Mouse (Mus musculus) hindbrain, embryonic 14.5 days (tissue): ENCODE measurements around the gene Rell1. TPM values are rescaled to one million over a fixed set of nuclear protein-coding genes. Genes with fewer than 3 reads are reported as not detected.

Source experiments
- ATAC-seq: fragments of 200-750 bp; cut with Nextera tagmentation; 2 replicates; pipeline ENCODE4 v1.8.0; 2017; ENCODE audit warnings: moderate number of reproducible peaks, mild to moderate bottlenecking, moderate TSS enrichment, moderate library complexity; ENCODE audit not compliant: low FRiP score
- DNase-seq: peaks from one replicate; pipeline ENCODE4 v3.0.0-alpha.2; 2015; ENCODE audit warnings: low spot score
- H3K27ac ChIP-seq: fragments of 300-500 bp; sonication (generic); 2 replicates; pipeline ENCODE4 v1.5.1; 2014; ENCODE audit warnings: mild to moderate bottlenecking, moderate library complexity
- H3K27me3 ChIP-seq: fragments of 300-500 bp; sonication (generic); 2 replicates; pipeline ENCODE4 v1.6.1; 2014; ENCODE audit warnings: mild to moderate bottlenecking, low read length, mixed read lengths; ENCODE audit not compliant: control insufficient read depth, insufficient read depth
- H3K36me3 ChIP-seq: fragments of 300-500 bp; sonication (generic); replicated peaks from 2 replicates; pipeline ENCODE4 v1.6.1; 2014; ENCODE audit not compliant: control insufficient read depth, insufficient read depth
- H3K4me1 ChIP-seq: fragments of 300-500 bp; sonication (generic); replicated peaks from 2 replicates; pipeline ENCODE4 v1.6.1; 2014; ENCODE audit warnings: antibody characterized with exemption, low read length, mixed read lengths; ENCODE audit not compliant: control insufficient read depth, insufficient read depth
- H3K4me2 ChIP-seq: fragments of 300-500 bp; sonication (generic); replicated peaks from 2 replicates; pipeline ENCODE4 v1.6.1; 2014; ENCODE audit warnings: mild to moderate bottlenecking, moderate library complexity
- H3K4me3 ChIP-seq: fragments of 300-500 bp; sonication (generic); replicated peaks from 2 replicates; pipeline ENCODE4 v1.5.1; 2014; ENCODE audit warnings: mild to moderate bottlenecking, low read length
- H3K9ac ChIP-seq: fragments of 300-500 bp; sonication (generic); 2 replicates; pipeline ENCODE4 v1.6.1; 2014
- H3K9me3 ChIP-seq: fragments of 300-500 bp; sonication (generic); 2 replicates; pipeline ENCODE4 v1.6.1; 2016; ENCODE audit warnings: low read length; ENCODE audit not compliant: control insufficient read depth
- WGBS: fragments of 180-500 bp; shearing (Covaris S2); extraction: QIAGEN DNeasy Blood & Tissue Kit; methylation state at CpG from one replicate; pipeline ENCODE4 v1.1.7; 2014; 5-methylcytosine and 5-hydroxymethylcytosine counted together
- polyA plus RNA-seq: library from polyadenylated mRNA; unstranded; fragments of >200 nt; fragmentation: Nextera tagmentation; extraction: Ambion mirVana; gene quantifications from 2 replicates; pipeline ENCODE4 v1.2.1, GENCODE M21; 2014

Gene Rell1
- polyA plus RNA-seq, 1 experiment from 2014 or later: 4.9 TPM

DNA sequence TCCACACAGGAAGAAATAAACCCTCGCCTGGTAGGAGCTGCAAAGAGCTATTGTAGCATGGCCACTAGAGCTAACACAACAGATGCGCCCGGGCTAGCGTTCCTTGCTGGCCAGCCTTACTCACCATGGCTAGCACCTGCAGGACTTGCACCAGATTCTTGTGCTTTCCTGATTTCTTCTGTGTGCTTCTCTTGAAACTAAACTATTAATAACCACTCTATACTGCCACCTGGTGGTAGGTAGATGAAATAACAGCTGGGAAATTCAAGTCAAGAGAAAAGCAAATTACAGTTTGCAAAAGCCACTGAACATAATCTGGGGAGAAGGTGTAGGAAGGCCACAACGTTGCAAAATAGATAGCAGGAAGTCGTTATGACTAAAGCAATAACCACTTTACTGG, 82.0 kb downstream of the Rell1 start:
- H3K4me3 ChIP-seq: no peak overlapping the region
- H3K4me2 ChIP-seq: no peak overlapping the region
- H3K27ac ChIP-seq: no peak overlapping the region
- peak; percentile 84 for DNase-seq
- H3K4me1 ChIP-seq: no peaks in the 10 kb centered on the region
- H3K36me3 ChIP-seq: no peaks in the 10 kb centered on the region
- no peaks in the 10 kb centered on the region for H3K27me3 ChIP-seq
- 44% methylated on average over 6 of the region's 6 CpGs for WGBS
- ATAC-seq: 0 out of 2 replicates have a peak, but pooled peaks have one; percentile 34
- H3K9ac ChIP-seq: no peak overlapping the region
- H3K9me3 ChIP-seq: no peaks in the 10 kb centered on the region

DNA sequence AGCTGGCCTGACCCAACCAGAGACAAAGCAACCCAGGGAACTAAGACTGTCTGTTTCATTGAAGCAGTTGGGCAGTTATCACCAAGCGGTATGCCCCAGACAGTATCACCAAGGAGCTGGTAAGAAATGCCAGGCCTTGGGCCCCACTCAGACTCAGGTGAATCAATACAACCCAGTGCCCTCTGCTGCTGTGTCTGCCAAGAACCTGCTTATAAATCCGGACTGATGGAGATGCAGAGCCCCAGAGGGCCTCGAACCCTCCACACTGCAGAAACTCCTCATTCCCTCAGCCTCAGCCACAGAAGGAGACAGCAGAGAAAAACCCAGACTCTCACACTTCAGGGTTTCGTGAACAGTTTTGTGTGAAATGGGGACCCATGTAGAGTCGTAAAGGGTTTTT, 82.4 kb downstream of the Rell1 start:
- Histone ChIP-seq H3K27me3 (no peaks in the 10 kb centered on the region), H3K9ac (no peak overlapping the region), H3K4me2 (no peak overlapping the region), H3K4me1 (no peaks in the 10 kb centered on the region), H3K9me3 (no peaks in the 10 kb centered on the region), H3K4me3 (no peak overlapping the region), H3K27ac (no peak overlapping the region), H3K36me3 (no peaks in the 10 kb centered on the region)
- ATAC-seq: no peak
- 95% methylated on average over 5 of the region's 5 CpGs for WGBS
- DNase-seq: no peak

DNA sequence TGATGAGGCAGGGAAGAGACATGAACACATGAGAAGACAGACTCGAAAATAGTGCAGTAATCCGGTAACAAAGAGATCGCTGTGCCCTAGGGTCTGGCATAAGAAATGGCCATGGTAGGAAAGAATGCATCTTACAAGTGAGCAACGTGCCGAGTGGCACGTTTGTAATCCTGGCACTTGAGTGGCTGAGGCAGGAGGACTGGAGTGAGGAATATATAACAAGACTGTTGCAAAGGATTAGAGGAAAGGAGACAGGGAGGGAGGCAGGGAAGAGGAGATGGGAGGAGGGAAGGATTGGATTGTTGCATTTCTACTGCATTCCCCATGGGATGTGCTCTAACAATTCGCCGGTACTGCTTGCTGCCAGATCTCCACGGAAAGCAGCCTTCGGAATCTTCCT, 89.7 kb downstream of the Rell1 start:
- 69% methylated on average over 10 of the region's 10 CpGs for WGBS
- Histone ChIP-seq H3K4me2 (no peak overlapping the region), H3K27ac (no peak overlapping the region), H3K4me1 (no peaks in the 10 kb centered on the region), H3K4me3 (no peak overlapping the region), H3K9me3 (no peaks in the 10 kb centered on the region), H3K27me3 (no peaks in the 10 kb centered on the region), H3K9ac (no peak overlapping the region), H3K36me3 (no peaks in the 10 kb centered on the region)
- DNase-seq (no peak), ATAC-seq (no peak)

DNA sequence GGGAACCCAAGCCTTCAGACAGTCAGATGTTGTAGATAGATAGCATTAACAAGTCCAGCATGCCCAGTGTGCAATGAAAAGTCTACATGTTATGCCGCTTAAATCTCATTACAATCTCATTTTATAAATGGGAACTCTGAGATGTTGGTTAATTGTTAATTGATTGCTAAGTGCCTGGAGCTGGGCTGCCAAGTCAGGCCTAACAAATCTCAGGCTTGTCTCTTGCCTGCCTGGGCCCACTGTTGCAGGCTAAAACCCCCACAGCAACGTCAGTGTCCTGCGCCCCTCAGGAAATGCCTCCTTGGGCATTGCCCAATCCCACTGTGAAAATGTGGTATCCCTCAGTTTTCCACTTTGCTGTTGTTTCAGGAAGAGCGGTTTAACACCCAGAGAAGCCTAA, 92.6 kb downstream of the Rell1 start:
- Histone ChIP-seq H3K36me3 (no peaks in the 10 kb centered on the region), H3K9me3 (no peaks in the 10 kb centered on the region), H3K4me2 (no peak overlapping the region), H3K9ac (no peak overlapping the region), H3K27me3 (no peaks in the 10 kb centered on the region), H3K4me1 (peaks cover 10% of the 10 kb centered on the region; the same call in 1 of the 2 replicates), H3K4me3 (no peak overlapping the region), H3K27ac (no peak overlapping the region)
- 76% methylated on average over 4 of the region's 4 CpGs for WGBS
- no peak for ATAC-seq
- no peak for DNase-seq

DNA sequence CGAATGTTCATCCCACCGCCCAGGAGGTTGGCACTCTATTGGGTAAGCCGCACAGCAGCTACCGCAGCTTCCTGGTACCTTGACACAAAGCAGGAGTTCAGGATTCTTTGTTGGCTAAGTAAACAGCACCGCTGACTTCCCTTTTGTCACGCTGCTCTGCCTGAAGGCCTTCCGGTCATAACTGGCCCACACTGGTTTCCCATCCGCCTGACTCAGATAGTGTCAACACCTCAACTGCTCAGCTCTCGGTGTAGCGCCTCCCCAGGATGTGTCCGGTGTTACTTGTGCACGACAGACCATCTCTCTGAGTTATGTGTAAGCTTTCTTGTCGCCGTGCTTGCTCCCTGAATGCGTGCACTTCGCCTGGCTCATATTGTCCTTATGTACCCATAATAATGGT, 93.8 kb downstream of the Rell1 start:
- 61% methylated on average over 16 of the region's 16 CpGs for WGBS
- Histone ChIP-seq H3K4me2 (no peak overlapping the region), H3K9me3 (no peaks in the 10 kb centered on the region), H3K36me3 (no peaks in the 10 kb centered on the region), H3K4me3 (no peak overlapping the region), H3K27me3 (no peaks in the 10 kb centered on the region), H3K4me1 (peaks cover 10% of the 10 kb centered on the region; the same call in 1 of the 2 replicates), H3K9ac (no peak overlapping the region), H3K27ac (no peak overlapping the region)
- no peak for ATAC-seq
- no peak for DNase-seq

DNA sequence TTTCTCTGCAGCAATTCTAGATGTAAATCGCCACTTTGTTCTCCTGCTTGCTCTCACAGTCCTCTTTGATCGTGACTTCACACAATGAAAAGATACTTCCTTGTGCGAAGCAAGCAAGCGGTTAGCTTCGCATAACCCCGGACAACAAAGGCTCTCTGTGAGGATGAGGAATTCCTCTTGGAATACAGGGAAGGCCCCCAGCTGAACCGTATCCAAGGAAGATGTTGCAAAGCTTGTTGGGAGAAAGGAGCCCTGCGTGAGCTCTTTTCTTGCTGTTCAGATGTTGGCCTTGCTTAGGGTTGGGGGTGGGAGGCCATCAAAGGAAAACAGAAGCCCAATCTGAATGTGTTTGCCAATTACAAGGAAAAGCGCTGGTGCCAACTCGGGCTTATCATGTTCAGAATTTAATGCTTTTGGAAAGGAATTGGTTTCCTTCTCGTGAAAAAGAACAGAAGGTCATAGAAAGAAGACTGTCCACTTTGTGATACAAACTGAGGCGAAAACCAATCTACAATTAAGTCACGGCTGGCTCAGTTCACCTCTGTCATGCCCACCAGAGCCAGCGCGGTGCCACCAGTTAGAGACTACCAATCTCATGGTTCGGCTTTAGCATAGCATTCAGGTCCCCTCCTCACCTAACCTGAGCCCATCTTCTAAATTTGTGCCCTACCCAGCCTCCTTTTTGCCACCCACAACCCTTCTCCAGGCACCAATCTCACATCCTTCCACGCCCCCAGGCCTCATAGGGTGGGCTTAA, 96.3 kb downstream of the Rell1 start:
- Histone ChIP-seq H3K36me3 (no peaks in the 10 kb centered on the region), H3K4me3 (no peak overlapping the region), H3K4me2 (peak overlapping the region; percentile 22), H3K9me3 (no peaks in the 10 kb centered on the region), H3K27me3 (no peaks in the 10 kb centered on the region), H3K9ac (no peak overlapping the region), H3K27ac (0 out of 2 replicates have a peak overlapping the region, but pooled peaks have one; percentile 29), H3K4me1 (peaks cover 10% of the 10 kb centered on the region; the same call in 1 of the 2 replicates)
- WGBS: 27% methylated on average over 17 of the region's 17 CpGs
- peak; percentile 73; the same call in 1 of the 2 replicates for ATAC-seq
- peak; percentile 38 for DNase-seq

DNA sequence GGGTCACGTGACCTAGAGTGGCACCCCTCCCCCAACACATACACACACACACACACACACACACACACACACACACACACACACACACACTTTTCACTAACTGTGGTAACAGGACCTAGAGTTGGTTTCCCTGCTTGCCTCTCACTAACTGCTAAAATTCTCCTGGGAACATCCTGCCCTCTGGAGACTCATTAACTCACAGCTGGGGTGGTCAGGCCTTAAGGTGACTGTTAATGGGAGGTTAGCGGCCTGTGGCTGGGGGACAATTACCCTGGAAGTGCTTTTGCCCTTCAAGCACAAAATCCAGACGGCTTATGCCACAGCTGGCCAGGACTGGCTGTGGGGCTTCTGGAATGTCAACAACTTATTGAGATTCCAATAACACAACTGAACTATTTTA, 101.3 kb downstream of the Rell1 start:
- no peak for ATAC-seq

DNA sequence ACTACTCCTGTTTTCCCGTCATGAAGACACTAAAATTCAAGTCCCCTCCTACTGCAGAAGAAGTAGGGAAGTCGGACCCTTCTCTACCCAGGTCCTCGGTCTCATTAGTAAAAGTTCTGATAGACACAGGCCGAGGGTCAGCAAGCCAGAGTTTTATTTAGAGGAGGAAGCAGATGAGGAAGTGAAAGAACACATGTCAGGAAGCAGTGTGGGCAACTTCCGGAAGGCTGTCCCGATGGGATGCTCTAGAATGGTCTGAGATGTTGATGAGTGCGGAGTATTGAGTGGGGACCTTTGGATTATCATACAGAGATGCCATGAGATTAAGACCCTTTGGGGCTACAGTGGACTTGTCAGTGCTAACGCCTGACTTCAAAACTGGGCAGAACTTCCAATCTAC, 109.8 kb downstream of the Rell1 start:
- no peak overlapping the region for H3K9ac ChIP-seq
- no peak overlapping the region for H3K4me3 ChIP-seq
- H3K27ac ChIP-seq: no peak overlapping the region
- DNase-seq: no peak
- H3K36me3 ChIP-seq: no peaks in the 10 kb centered on the region
- ATAC-seq: no peak
- H3K4me2 ChIP-seq: no peak overlapping the region
- 92% methylated on average over 8 of the region's 8 CpGs for WGBS
- H3K4me1 ChIP-seq: no peaks in the 10 kb centered on the region
- no peaks in the 10 kb centered on the region for H3K27me3 ChIP-seq
- H3K9me3 ChIP-seq: no peaks in the 10 kb centered on the region

More for the DNA sequence above, 101.3 kb downstream of the Rell1 start:
- Histone ChIP-seq H3K4me1 (peaks cover 8% of the 10 kb centered on the region; the same call in 1 of the 2 replicates), H3K36me3 (no peaks in the 10 kb centered on the region), H3K4me2 (no peak overlapping the region), H3K4me3 (no peak overlapping the region), H3K27me3 (no peaks in the 10 kb centered on the region), H3K9me3 (no peaks in the 10 kb centered on the region), H3K27ac (no peak overlapping the region), H3K9ac (no peak overlapping the region)
- DNase-seq: no peak
- 34% methylated on average over 3 of the region's 3 CpGs for WGBS
